Mouse (Mus musculus): ENCODE measurements at regions not wholly inside any gene's neighbourhood (a gene's known extent, or its start where the extent isn't known, plus 50 kb on each side); places are given as distances from the start of the nearest gene placed in this dataset.

- TF ChIP-seq CTCF (IDR thresholded peaks at IDR 0.05; ENCODE audit: insufficient read depth, low read length), result no peak
- TF ChIP-seq POLR2A (IDR thresholded peaks at IDR 0.05; ENCODE audit: borderline replicate concordance, extremely low read depth, low read depth, low read length), result no peak
These were observed 272.8 kb downstream of the Foxo1 start for GRCm38 (mm10) chr3:52540862-52541380.
